Mouse (Mus musculus) liver, embryonic 14.5 days (tissue): ENCODE data around the gene Pagr1b.

Source experiments
- CTCF ChIP-seq: IDR thresholded peaks from 2 replicates; pipeline ENCODE4 v1.5.1; 2016; ENCODE audit warnings: antibody characterized with exemption, low read depth, control low read depth
- EP300 ChIP-seq: IDR thresholded peaks from 2 replicates; pipeline ENCODE4 v1.6.1; 2016; ENCODE audit warnings: antibody characterized with exemption, low read depth

- no peak for TF ChIP-seq CTCF
- TF ChIP-seq EP300 = no peak
Observed at GRCm38 (mm10) chr7:126981601-126982000, 34.7 kb downstream of the Pagr1b start.
